Mouse (Mus musculus) erythroblast, embryonic 14.5 days (primary cell): ENCODE measurements around the gene Dph7. TPM values are rescaled to one million over a fixed set of nuclear protein-coding genes. Genes with fewer than 3 reads are reported as not detected.
"Not testable (repeated sequence)": the region's sequence is repeated elsewhere in the genome, so short reads cannot be mapped to it uniquely, and the experiment has no call there.

Source experiments
- H3K27me3 ChIP-seq: 2 replicates; pipeline ENCODE4 v1.6.1; 2012; ENCODE audit warnings: inconsistent platforms; ENCODE audit not compliant: control insufficient read depth
- H3K36me3 ChIP-seq: 2 replicates; pipeline ENCODE4 v1.6.1; 2012; ENCODE audit warnings: mild to moderate bottlenecking, inconsistent platforms; ENCODE audit not compliant: control insufficient read depth
- H3K4me1 ChIP-seq: 2 replicates; pipeline ENCODE4 v1.6.1; 2012; ENCODE audit warnings: inconsistent platforms; ENCODE audit not compliant: control insufficient read depth
- H3K4me3 ChIP-seq: replicated peaks from 2 replicates; pipeline ENCODE3; 2012; ENCODE audit warnings: moderate library complexity, mild to moderate bottlenecking, inconsistent platforms
- H3K9me3 ChIP-seq: 2 replicates; pipeline ENCODE4 v1.6.1; 2012; ENCODE audit warnings: low read length, inconsistent platforms, mixed read lengths; ENCODE audit not compliant: control insufficient read depth
- GATA1 ChIP-seq: IDR thresholded peaks from 2 replicates; pipeline ENCODE4 v1.6.1; 2012; ENCODE audit warnings: low read length, inconsistent platforms, mixed read lengths
- TAL1 ChIP-seq: IDR thresholded peaks from 3 replicates; pipeline ENCODE4 v1.6.1; 2012; ENCODE audit warnings: low read length, inconsistent platforms, mixed read lengths
- polyA plus RNA-seq: library from polyadenylated mRNA; stranded (reverse); fragments of >175 nt; gene quantifications from 2 replicates; pipeline ENCODE4 v1.2.3, GENCODE M21; 2012

The Dph7 gene
- polyA plus RNA-seq, 1 experiment = 0.78 TPM

DNA sequence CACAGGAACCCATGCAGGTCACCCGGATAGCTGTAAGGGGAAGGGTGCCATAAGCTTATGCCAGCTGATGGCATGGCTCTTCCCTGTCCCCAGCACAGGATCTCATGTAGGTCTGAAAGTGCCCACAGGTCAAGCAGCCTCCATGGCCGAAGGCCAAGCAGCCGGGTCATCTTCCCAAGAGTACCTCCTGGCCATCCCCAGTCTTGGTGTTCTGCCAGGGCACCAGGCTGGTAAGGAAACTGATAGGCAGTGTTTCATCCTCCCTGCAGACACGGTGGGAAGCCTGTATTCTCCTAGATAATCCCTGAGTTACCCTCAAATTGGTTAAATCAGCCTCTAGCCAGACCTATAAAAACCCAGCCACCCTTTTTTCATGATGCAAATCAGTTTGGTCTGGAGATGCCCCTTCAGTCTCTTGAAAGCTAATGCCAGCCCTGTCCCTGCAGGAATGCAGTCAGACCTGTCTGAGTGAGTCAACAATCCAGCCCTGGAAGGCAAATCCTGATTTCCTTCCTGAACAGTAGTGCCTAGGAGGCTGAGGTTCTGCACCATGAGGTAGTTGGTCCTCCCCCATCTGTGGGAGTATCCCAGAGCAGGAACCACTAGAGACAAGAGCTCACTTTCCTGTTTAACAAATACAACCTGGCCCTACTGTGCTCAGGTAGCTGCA is 34.3 kb upstream of the Dph7 start:
- Histone ChIP-seq H3K27me3 (no peaks in the 10 kb centered on the region), H3K36me3 (peaks cover 13% of the 10 kb centered on the region), H3K4me1 (peaks cover 3% of the 10 kb centered on the region; the same call in 1 of the 2 replicates), H3K9me3 (no peaks in the 10 kb centered on the region), H3K4me3 (no peak overlapping the region)
- no peak for TF ChIP-seq GATA1
- TF ChIP-seq TAL1 = no peak

DNA sequence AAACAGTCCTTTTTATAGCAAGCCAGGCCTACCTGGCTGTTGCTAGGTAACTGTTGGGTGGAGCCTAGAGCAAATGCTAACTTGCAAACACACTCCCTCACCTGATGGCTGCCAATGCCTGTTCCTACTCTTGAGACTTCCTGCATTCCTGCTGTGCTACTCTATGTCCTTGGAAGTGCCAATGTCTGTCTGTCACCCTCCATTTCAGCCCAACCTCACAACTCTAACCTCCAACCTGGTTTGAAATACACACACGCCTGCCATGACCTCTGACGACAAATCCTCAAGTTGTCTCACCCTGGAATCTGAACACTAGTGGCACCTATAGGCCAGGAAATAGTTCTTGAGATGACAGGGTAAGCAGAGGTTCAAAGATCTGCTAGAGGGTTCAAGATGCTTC is 33.1 kb upstream of the Dph7 start:
- TF ChIP-seq TAL1 = no peak
- TF ChIP-seq GATA1 = no peak
- Histone ChIP-seq H3K9me3 (no peaks in the 10 kb centered on the region), H3K4me1 (peaks cover 7% of the 10 kb centered on the region), H3K36me3 (peaks cover 13% of the 10 kb centered on the region), H3K4me3 (no peak overlapping the region), H3K27me3 (no peaks in the 10 kb centered on the region)

DNA sequence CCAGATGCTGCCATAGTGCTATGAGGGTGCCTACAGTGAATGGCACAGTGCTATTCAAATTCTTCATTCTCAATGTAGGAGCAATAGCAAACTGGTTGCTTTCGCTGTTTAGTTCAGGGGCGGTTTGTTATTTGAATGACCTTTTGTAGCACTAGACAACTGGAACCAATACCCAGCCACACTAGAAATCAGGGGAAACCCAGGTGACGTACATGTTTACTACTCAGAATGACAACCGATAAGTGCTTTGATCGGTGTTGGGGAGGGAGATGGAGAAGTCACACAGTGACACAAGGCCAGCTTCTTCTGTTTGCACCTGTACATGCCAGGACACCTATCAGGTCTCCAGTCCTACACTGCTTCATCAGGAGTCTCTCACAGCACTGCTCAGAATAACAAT is 32.6 kb upstream of the Dph7 start:
- H3K9me3 ChIP-seq = no peaks in the 10 kb centered on the region
- peaks cover 12% of the 10 kb centered on the region for H3K4me1 ChIP-seq
- TF ChIP-seq GATA1 = no peak
- no peak for TF ChIP-seq TAL1
- no peak overlapping the region for H3K4me3 ChIP-seq
- H3K27me3 ChIP-seq = no peaks in the 10 kb centered on the region
- H3K36me3 ChIP-seq = peaks cover 13% of the 10 kb centered on the region

DNA sequence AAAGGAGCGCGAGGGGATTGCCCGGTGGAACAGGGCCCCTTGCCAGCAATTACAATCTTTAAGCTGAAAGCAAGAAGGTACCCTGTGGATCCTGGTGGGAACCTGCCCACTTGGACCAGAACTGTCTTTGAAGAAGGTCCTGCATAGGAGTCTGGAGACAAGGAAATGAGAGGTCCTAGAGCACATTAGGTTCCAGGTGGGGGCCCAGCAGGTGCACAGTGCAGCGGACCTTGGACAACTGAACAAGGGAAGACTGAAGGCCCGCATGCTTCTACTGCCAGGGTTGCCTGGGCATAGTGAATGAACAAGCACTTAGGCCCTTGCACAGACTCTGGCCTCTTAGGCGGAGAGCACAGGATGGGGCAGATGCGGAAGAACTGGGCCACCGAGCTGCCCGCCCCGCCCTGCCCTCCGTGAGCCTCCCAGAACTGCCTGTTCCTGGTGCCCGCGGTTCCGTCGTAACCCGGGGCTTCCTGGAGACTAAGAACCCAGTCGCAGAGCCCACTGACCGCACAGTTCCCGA is 27.7 kb upstream of the Dph7 start:
- H3K9me3 ChIP-seq = no peaks in the 10 kb centered on the region
- peaks cover 24% of the 10 kb centered on the region for H3K4me1 ChIP-seq
- H3K36me3 ChIP-seq = no peaks in the 10 kb centered on the region
- no peak for TF ChIP-seq GATA1
- no peak for TF ChIP-seq TAL1
- peak overlapping the region; percentile 85 for H3K4me3 ChIP-seq
- peaks cover 13% of the 10 kb centered on the region for H3K27me3 ChIP-seq

DNA sequence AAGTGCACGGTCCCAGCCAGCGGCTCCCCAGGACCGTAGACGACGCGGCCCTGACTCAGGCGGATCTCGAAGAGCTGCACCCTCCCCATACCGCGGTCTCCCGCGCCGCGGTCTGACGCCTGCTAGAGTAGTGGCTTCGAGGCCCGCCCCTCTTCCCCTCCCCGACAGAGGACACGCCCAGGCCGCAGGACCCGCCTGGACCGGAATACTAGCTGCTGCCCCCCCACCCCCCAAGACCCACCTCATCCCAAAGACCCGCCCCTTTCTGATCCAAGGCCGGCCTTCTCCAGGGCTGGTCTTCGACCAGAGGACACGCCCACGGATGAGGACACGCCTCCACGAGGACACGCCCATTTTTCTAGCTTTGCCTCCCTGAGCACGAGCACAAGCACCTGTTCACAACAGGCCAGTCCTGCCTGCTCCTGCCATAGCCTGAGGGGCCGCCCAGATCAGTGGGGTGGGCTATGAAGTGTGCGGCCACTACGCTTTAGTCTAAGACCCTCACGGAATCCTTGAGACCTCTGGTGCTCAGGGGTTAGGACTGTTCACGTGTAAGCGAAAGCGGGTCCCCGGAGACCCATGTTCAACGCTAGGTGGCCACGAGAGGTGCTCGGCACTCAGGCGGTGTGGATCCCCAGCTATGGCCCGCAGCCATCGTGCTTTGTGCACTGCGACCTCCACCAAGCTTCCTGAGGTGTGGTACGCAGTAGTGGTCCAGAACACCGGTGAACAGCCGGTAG is 27.0 kb upstream of the Dph7 start, which contains the start of gene Arrdc1:
Arrdc1 (minus strand) TSS at position 196 of the 740 bp plus-strand sequence.
- H3K4me1 ChIP-seq = peaks cover 24% of the 10 kb centered on the region

DNA sequence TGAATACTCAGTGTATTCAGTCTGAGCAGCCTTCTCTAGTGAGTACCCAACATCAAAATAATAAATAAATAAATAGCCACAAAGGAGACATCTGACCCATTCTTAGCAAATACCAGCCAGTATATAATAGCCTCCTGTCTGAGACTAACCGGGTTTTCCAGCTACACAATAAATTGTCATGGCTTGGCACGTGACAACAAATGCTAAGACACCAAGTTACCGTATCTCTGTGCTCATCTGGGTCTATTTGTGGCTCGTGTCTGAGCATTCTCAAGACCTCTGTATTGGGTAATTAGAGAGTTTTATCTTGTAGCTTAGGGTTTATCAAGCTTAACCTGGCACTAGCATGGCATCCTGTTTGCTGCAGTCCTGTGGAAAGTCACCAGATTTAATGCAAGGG is 20.1 kb upstream of the Dph7 start:
- no peak for TF ChIP-seq TAL1
- TF ChIP-seq GATA1 = no peak
- H3K27me3 ChIP-seq = peaks cover 21% of the 10 kb centered on the region
- no peaks in the 10 kb centered on the region for H3K36me3 ChIP-seq
- no peaks in the 10 kb centered on the region for H3K4me1 ChIP-seq
- H3K9me3 ChIP-seq = no peaks in the 10 kb centered on the region
- H3K4me3 ChIP-seq = no peak overlapping the region

More for the DNA sequence above, 27.0 kb upstream of the Dph7 start, which contains the start of gene Arrdc1:
- peaks cover 19% of the 10 kb centered on the region for H3K27me3 ChIP-seq
- peak within 1 kb of the TSS; percentile 85 for H3K4me3 ChIP-seq
- TF ChIP-seq GATA1 (no peak), TAL1 (no peak)
- H3K36me3 ChIP-seq = no peaks in the 10 kb centered on the region
- H3K9me3 ChIP-seq = no peaks in the 10 kb centered on the region

DNA sequence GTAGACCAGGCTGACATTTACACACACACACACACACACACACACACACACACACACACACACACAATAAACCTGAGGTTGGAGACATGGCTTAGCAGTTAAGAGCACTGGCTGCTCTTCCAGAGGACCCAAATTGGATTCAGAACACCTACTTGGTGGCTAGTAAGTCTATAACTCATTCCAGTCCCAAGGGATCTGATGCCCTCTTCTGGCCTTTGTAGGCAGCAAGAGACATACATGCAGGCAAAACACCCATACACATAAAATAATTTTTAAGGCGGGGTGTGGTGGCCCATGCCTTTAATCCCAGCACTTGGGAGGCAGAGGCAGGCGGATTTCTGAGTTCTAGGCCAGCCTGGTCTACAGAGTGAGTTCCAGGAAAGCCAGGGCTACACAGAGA is 17.9 kb upstream of the Dph7 start:
- not testable (repeated sequence) for H3K36me3 ChIP-seq, H3K9me3 ChIP-seq, H3K4me3 ChIP-seq, H3K27me3 ChIP-seq
- H3K4me1 ChIP-seq = peaks cover 11% of the 10 kb centered on the region

DNA sequence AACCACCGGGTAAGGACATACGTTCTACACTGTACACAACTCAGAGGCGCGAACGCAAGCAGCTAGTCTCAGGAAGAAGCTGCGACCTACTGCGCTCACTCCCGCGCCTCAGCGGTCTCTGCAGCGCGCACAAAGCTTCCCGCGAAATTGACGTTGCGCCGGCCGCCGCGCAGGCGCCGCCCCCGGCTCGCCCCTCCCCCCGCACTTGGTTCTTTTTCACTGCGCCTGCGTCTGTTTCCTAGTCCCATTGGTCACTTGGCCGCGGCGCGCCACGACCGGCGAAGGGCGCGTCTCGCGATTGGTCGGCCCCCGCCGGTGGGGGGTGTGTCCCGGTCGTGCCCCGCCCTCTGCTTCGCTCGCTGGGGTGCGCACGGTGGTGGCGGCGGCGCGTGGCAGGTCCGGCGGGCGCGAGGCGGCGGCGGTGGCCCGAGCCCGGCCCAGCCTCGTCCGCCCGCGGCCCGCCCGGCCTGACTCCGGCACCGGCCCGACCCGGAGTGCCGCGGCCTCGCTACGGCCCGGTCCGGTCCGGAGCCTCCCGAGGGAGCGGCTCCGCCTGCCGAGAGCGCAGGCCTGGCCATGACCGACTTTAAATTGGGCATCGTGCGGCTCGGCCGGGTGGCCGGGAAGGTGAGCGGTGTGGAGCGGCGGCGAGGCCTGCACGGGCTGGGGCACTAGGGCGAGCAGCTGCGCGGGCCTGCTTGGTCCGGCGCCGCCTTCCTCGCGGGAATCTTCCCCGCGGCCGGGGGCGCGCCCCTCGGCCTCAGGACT is 12.6 kb upstream of the Dph7 start, which contains the start of gene Zmynd19:
Zmynd19 (plus strand) TSS at position 372 of the 768 bp plus-strand sequence.
- peaks cover 35% of the 10 kb centered on the region for H3K36me3 ChIP-seq
- TF ChIP-seq GATA1 (no peak), TAL1 (no peak)
- peaks cover 57% of the 10 kb centered on the region for H3K4me1 ChIP-seq
- H3K9me3 ChIP-seq = no peaks in the 10 kb centered on the region
- H3K4me3 ChIP-seq = peak within 1 kb of the TSS; percentile 91
- H3K27me3 ChIP-seq = no peaks in the 10 kb centered on the region

DNA sequence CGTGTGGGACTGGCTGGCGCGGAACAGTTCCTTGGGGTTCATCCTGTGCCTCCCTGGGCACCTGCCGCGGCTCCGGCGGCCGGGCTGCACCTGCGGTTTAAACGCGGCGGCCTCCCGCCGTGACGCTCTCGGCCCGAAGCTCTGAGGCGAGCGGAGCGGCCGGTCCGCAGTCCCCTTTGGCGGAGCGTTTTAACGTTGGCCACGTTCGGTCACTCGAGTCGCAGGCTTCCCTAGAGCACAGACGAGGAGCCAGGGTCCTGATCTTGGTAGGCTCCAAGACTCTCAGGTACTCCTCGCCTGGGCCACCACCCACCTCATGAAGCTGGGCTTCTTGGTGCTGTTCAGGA is 12.0 kb upstream of the Dph7 start:
- Histone ChIP-seq H3K4me1 (peaks cover 63% of the 10 kb centered on the region), H3K36me3 (peaks cover 41% of the 10 kb centered on the region), H3K4me3 (peak overlapping the region; percentile 91), H3K27me3 (no peaks in the 10 kb centered on the region), H3K9me3 (no peaks in the 10 kb centered on the region)
- TF ChIP-seq GATA1 (no peak), TAL1 (no peak)
